Mouse (Mus musculus): ENCODE measurements around the gene Igf2r.

DNA sequence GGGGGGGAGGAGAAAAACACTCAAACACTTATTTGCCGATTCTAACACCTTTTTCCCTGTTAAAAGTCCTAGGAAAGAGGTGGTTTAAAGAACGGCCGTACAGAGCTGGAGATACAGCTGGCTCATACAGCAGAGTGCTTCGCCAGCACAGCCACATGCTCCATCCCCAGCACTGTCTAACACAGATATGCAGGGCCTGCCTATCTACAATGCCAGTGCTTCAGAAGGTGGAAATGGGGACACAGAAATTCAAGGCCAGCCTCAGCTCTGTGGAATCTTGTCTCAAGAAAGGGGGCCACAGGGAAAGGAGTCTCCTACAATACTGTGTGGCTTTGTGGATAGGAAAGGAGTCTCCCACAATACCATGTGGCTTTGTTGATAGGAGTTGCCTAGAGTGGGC lies 52.0 kb downstream of the Igf2r start:
- TF ChIP-seq CTCF (IDR thresholded peaks at IDR 0.05; ENCODE audit: low read depth): no peak
- peak; percentile 14; the same call in 1 of the 2 replicates for TF ChIP-seq EP300 (IDR thresholded peaks at IDR 0.05; ENCODE audit: low read depth)
